19 mouse cellular contexts compared by ENCODE assay signal in the genomic region with DNA sequence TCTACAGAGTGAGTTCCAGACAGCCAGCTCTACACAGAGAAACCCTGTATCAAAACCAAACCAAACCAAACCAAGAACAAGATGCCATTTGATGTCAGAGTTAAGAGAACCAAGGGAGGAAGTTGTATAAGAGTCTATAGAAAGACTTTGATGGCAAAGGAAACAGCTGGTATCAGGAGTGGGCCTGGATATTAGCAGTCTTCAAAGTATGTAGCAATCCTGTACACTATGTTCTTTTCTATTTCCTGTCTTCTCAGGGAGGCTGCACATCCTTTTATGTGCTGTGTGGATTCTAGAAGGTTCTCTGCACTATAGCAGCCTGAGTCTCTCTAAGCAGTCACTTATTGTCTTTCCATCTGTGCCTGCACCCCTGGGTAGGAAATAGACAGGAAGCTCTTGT. TPM values are rescaled to one million over a fixed set of nuclear protein-coding genes. Genes with fewer than 3 reads are reported as not detected.
"Had no signal": no experiment of that assay in that cellular context is flagged by ENCODE, and none has a peak within 500 bp of the region (broad histone marks: within the 10 kb centered on the region; RNA-seq: fewer than 3 reads in every experiment).

No protein-coding gene starts in this region.

- H3K4me2 ChIP-seq: limb, embryonic 15.5 days; liver, embryonic 13.5 days; midbrain, embryonic 12.5 days had no signal

- ATAC-seq: midbrain, embryonic 16.5 days had no signal

- H3K27me3 ChIP-seq: limb, embryonic 15.5 days; liver, embryonic 13.5 days; midbrain, embryonic 12.5 days had no signal

- H3K27ac ChIP-seq: left cerebral cortex, adult 2 months; limb, embryonic 15.5 days; liver, embryonic 13.5 days; midbrain, embryonic 12.5 days had no signal

- H3K9ac ChIP-seq: limb, embryonic 15.5 days; liver, embryonic 13.5 days; midbrain, embryonic 12.5 days had no signal

- DNase-seq: kidney, adult 18-20 months; kidney, postnatal 14 days; liver, embryonic 13.5 days; lung, adult 18-20 months; lung, postnatal 10 days; right cerebral cortex, adult 18-20 months; right cerebral cortex, postnatal 25 days had no signal

- H3K36me3 ChIP-seq: limb, embryonic 15.5 days; liver, embryonic 13.5 days; midbrain, embryonic 12.5 days had no signal

- H3K9me3 ChIP-seq: limb, embryonic 15.5 days; liver, embryonic 13.5 days; midbrain, embryonic 12.5 days had no signal

- H3K4me3 ChIP-seq: left cerebral cortex, adult 2 months; limb, embryonic 15.5 days; liver, embryonic 13.5 days; midbrain, embryonic 12.5 days had no signal

RNA-seq across cellular contexts. Expression of gene Shisa7, which starts 27.9 kb away (rescaled TPM):
- polyA plus RNA-seq: liver, embryonic 13.5 days had no signal

RNA-seq across cellular contexts. Expression of gene Tmem190, which starts 33.8 kb away (rescaled TPM):
- total RNA-seq: layer of hippocampus, adult 8-10 months; layer of hippocampus, postnatal 25 days; left cerebral cortex, adult 2 months; left cerebral cortex, postnatal 14 days; megakaryocyte-erythroid progenitor cell, adult 5-6 weeks had no signal
- polyA plus RNA-seq: intestine, embryonic 14.5 days; kidney, embryonic 14.5 days; large intestine, adult 2 months; midbrain, embryonic 12.5 days; small intestine, adult 2 months had no signal
